Mouse (Mus musculus) left cerebral cortex, postnatal 36 days (tissue): ENCODE measurements around the gene Man1b1. TPM values are rescaled to one million over a fixed set of nuclear protein-coding genes. Genes with fewer than 3 reads are reported as not detected.

Source experiments
- DNase-seq, 2 experiments: peaks; one replicate each; pipeline ENCODE4 v3.0.0; 2021 to 2022; ENCODE audit warnings: low spot score in 2 of 2, mixed read lengths in 1 of 2
- intact Hi-C: fragments of 180-260 bp; cut with DNase I; formaldehyde crosslinking; loops from one replicate; pipeline ENCODE4 v1.15.1; 2025
- total RNA-seq, 2 experiments: library from RNA; stranded (reverse); gene quantifications; 2 replicates each; pipeline ENCODE4 v1.2.3; 2021

Gene Man1b1
- total RNA-seq, 2 experiments from 2014 or later = 57.0 to 63.7 TPM

DNA sequence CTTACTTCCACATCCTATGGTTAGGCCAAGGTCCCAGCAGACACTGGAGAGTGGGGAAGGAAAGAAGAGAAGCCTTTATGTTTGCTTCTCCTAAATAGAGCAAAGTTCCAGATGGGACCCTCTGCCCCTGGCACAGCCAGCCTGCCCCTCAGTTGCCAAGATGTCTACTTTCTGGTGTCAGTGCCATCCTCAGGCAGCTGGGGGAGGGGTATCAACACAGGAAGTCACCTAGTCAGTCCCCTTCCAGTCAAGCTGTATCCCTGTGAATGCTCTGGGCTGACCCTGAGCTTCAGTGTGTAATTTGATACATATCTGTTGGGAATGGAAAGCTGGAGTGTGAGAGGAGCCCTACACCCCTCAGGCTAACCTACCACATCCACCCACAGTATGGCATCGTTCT lies 64.9 kb downstream of the Man1b1 start:
- intact Hi-C loops = no loop called here
- DNase-seq = no peak

GRCm38 (mm10) chr2:25398065-25398464 lies 65.9 kb downstream of the Man1b1 start:
- intact Hi-C loops = no loop called here
- no peak for DNase-seq

DNA sequence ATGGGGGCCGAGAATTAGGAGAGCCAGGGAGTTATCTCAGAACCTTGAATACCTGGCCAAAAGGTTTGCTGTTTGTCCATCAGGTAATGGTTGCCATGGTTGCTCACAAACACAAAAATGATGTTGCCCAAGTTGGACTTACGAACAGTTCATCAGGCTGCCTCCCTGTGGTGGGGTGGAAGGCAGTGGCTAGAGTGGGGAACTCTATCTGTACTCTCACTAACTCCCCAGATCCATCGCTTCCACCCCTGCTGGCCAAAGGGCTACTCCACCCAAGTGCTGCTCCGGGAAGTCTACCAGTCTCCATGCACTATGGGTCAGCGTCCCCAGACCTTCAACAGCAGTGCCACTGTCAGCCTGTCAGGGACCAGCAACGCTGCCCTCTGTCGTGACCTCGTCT lies 66.9 kb downstream of the Man1b1 start, which contains the start of gene Npdc1:
Gene Npdc1 (plus strand): TSS at position 301 of the 400 bp plus-strand sequence.
- intact Hi-C loops = no loop called here
- DNase-seq = no peak

GRCm38 (mm10) chr2:25400291-25400690 lies 68.2 kb downstream of the Man1b1 start:
- intact Hi-C loops = loop anchor here (5.0 kb wide), 1 partner anchor 123 kb away; no protein-coding TSS in a partner anchor
- DNase-seq = no peak

DNA sequence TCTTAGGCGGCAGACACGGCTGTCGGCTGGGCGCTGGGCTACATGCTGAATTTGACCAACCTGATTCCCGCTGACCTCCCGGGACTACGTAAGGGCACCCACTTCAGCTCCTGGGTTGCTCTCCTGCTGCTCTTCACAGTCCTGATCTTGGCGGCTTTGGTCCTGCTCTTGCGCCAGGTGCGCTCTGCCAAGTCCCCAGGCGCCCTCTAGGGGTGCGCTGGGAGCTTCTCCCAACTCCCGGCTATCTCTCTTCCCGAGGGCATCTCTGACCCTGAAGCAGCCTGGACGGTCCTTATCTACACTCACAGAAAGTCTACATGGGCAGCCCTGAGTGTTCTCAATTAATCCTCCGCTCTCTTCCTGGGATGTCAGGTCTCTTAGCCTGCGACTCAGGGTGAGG lies 68.6 kb downstream of the Man1b1 start:
- intact Hi-C loops = loop anchor here (5.0 kb wide), 1 partner anchor 123 kb away; no protein-coding TSS in a partner anchor
- peak; percentile 40 to 64 for DNase-seq

Other genes with a start within 250 kb of the Man1b1 start
- not detected for gene Noxa1, start 237.2 kb upstream of the Man1b1 start, total RNA-seq
- gene Nrarp, start 151.6 kb upstream of the Man1b1 start, total RNA-seq = 10 to 100 TPM; 19.7 to 30.7 TPM
- gene Tor4a, start 135.5 kb upstream of the Man1b1 start, total RNA-seq = 1 to 10 TPM; 1.6 to 2.3 TPM
- gene Nelfb, start 120.8 kb upstream of the Man1b1 start, total RNA-seq = 10 to 100 TPM; 55.4 to 58.5 TPM
- under 1 TPM in 1 of 2 experiments, not detected in 1; 0.29 TPM for gene Stpg3, start 117.7 kb upstream of the Man1b1 start, total RNA-seq
- gene Fam166a, start 113.6 kb upstream of the Man1b1 start, total RNA-seq = not detected
- gene Tubb4b, start 107.6 kb upstream of the Man1b1 start, total RNA-seq = 100 to 1,000 TPM; 334 to 390 TPM
- not detected for gene Slc34a3, start 98.0 kb upstream of the Man1b1 start, total RNA-seq
- gene Rnf224, start 95.6 kb upstream of the Man1b1 start, total RNA-seq = not detected
- gene Rnf208, start 90.1 kb upstream of the Man1b1 start, total RNA-seq = 100 to 1,000 TPM; 244 to 282 TPM
- gene Cysrt1, start 89.9 kb upstream of the Man1b1 start, total RNA-seq = not detected
- gene AL732309.1, start 85.5 kb upstream of the Man1b1 start, total RNA-seq = 1 to 10 TPM; 1.9 to 3.2 TPM
- 10 to 100 TPM; 32.8 to 44.3 TPM for gene Tmem203, start 76.9 kb upstream of the Man1b1 start, total RNA-seq
- gene Tprn, start 69.7 kb upstream of the Man1b1 start, total RNA-seq = 10 to 100 TPM; 18.5 to 24.7 TPM
- 10 to 100 TPM; 60.1 to 68.3 TPM for gene Ssna1, start 59.9 kb upstream of the Man1b1 start, total RNA-seq
- 10 to 100 TPM; 78.9 to 82.8 TPM for gene Anapc2, start 59.9 kb upstream of the Man1b1 start, total RNA-seq
- not detected for gene Tmem210, start 44.2 kb upstream of the Man1b1 start, total RNA-seq
- gene Lrrc26, start 42.4 kb upstream of the Man1b1 start, total RNA-seq = not detected
- 100 to 1,000 TPM; 451 to 471 TPM for gene Grin1, start 13.2 kb upstream of the Man1b1 start, total RNA-seq
- 10 to 100 TPM; 27.1 to 34.1 TPM for gene Dpp7, start 24.0 kb downstream of the Man1b1 start, total RNA-seq
- gene Uap1l1, start 33.3 kb downstream of the Man1b1 start, total RNA-seq = 10 to 100 TPM; 17.0 to 20.8 TPM
- 1 to 10 TPM; 2.7 to 4.1 TPM for gene Sapcd2, start 40.0 kb downstream of the Man1b1 start, total RNA-seq
- 10 to 100 TPM; 12.0 to 13.9 TPM for gene Entpd2, start 63.5 kb downstream of the Man1b1 start, total RNA-seq
- 100 to 1,000 TPM; 325 to 339 TPM for gene Npdc1, start 67.0 kb downstream of the Man1b1 start, total RNA-seq
- under 1 TPM in 1 of 2 experiments, not detected in 1; 0.20 TPM for gene Fut7, start 90.9 kb downstream of the Man1b1 start, total RNA-seq
- 100 to 1,000 TPM; 169 to 174 TPM for gene Abca2, start 96.4 kb downstream of the Man1b1 start, total RNA-seq
- gene Clic3, start 124.5 kb downstream of the Man1b1 start, total RNA-seq = under 1 TPM in 1 of 2 experiments, not detected in 1; 0.69 TPM
- gene Paxx, start 128.8 kb downstream of the Man1b1 start, total RNA-seq = 10 to 100 TPM; 72.8 to 75.8 TPM
- 1,000 to 10,000 TPM; 1,442 to 2,237 TPM for gene Ptgds, start 137.7 kb downstream of the Man1b1 start, total RNA-seq
- gene Lcn12, start 161.6 kb downstream of the Man1b1 start, total RNA-seq = not detected
- 100 to 1,000 TPM; 107 to 127 TPM for gene Fbxw5, start 168.4 kb downstream of the Man1b1 start, total RNA-seq
- gene C8g, start 169.4 kb downstream of the Man1b1 start, total RNA-seq = 1 to 10 TPM; 1.0 to 1.6 TPM
- gene Traf2, start 214.6 kb downstream of the Man1b1 start, total RNA-seq = 1 to 10 TPM; 8.7 to 9.3 TPM
- 100 to 1,000 TPM; 189 to 236 TPM for gene Edf1, start 225.5 kb downstream of the Man1b1 start, total RNA-seq
- 1 to 10 TPM; 1.4 to 2.4 TPM for gene Mamdc4, start 242.5 kb downstream of the Man1b1 start, total RNA-seq
- 10 to 100 TPM; 74.6 to 75.4 TPM for gene Phpt1, start 242.9 kb downstream of the Man1b1 start, total RNA-seq
- 100 to 1,000 TPM in 1 of 2 experiments, 10 to 100 TPM in 1; 99.8 to 110 TPM for gene Ajm1, start 249.4 kb downstream of the Man1b1 start, total RNA-seq